Mouse (Mus musculus) heart, embryonic 10.5 days (tissue): Measurements from ENCODE around the gene Cyb5b. TPM values are rescaled to one million over a fixed set of nuclear protein-coding genes. Genes with fewer than 3 reads are reported as not detected.

Source experiments
- DNase-seq: peaks from one replicate; pipeline ENCODE4 v3.0.0-alpha.2; 2017; ENCODE audit warnings: low spot score
- H3K27ac ChIP-seq: fragments of 300-500 bp; sonication (generic); 2 replicates; pipeline ENCODE4 v1.5.1; 2016; ENCODE audit warnings: mild to moderate bottlenecking
- H3K27me3 ChIP-seq: fragments of 300-500 bp; sonication (generic); 2 replicates; pipeline ENCODE4 v1.6.1; 2016; ENCODE audit warnings: mild to moderate bottlenecking; ENCODE audit not compliant: poor library complexity, insufficient read depth, severe bottlenecking
- H3K36me3 ChIP-seq: fragments of 300-500 bp; sonication (generic); 2 replicates; pipeline ENCODE4 v1.6.1; 2016; ENCODE audit warnings: mild to moderate bottlenecking, moderate library complexity
- H3K4me1 ChIP-seq: fragments of 300-500 bp; sonication (generic); 2 replicates; pipeline ENCODE4 v1.6.1; 2016; ENCODE audit warnings: mild to moderate bottlenecking
- H3K4me3 ChIP-seq: fragments of 300-500 bp; sonication (generic); 2 replicates; pipeline ENCODE4 v1.5.1; 2016; ENCODE audit warnings: mild to moderate bottlenecking, moderate library complexity
- H3K9me3 ChIP-seq: fragments of 300-500 bp; sonication (generic); 2 replicates; pipeline ENCODE4 v1.6.1; 2016; ENCODE audit warnings: mild to moderate bottlenecking, moderate library complexity
- WGBS: fragments of 180-500 bp; shearing (Covaris S2); methylation state at CpG from one replicate; pipeline ENCODE4 v1.1.7; 2016; 5-methylcytosine and 5-hydroxymethylcytosine counted together
- polyA plus RNA-seq: library from polyadenylated mRNA; unstranded; fragments of >200 nt; fragmentation: Nextera tagmentation; extraction: Ambion mirVana; gene quantifications from 2 replicates; pipeline ENCODE4 v1.2.1, GENCODE M21; 2016

The Cyb5b gene
- polyA plus RNA-seq, 1 experiment from 2014 or later, result 92.3 TPM

GRCm38 (mm10) chr8:107227011-107227626, 76.7 kb downstream of the Cyb5b start:
- WGBS, result 27% methylated on average over 11 of the region's 11 CpGs
- Histone ChIP-seq H3K36me3 (no peaks in the 10 kb centered on the region), H3K9me3 (no peaks in the 10 kb centered on the region), H3K4me3 (no peak overlapping the region), H3K4me1 (peaks cover 33% of the 10 kb centered on the region), H3K27ac (peak overlapping the region; percentile 42; the same call in 1 of the 2 replicates), H3K27me3 (no peaks in the 10 kb centered on the region)
- no peak for DNase-seq

GRCm38 (mm10) chr8:107233251-107233650, 82.8 kb downstream of the Cyb5b start:
- no peak for DNase-seq
- Histone ChIP-seq H3K9me3 (no peaks in the 10 kb centered on the region), H3K27me3 (no peaks in the 10 kb centered on the region), H3K4me3 (no peak overlapping the region), H3K36me3 (no peaks in the 10 kb centered on the region), H3K4me1 (no peaks in the 10 kb centered on the region), H3K27ac (no peak overlapping the region)
- 79% methylated on average over 3 of the region's 3 CpGs for WGBS

- WGBS, result 74% methylated on average over 2 of the region's 2 CpGs
- no peak overlapping the region for H3K4me3 ChIP-seq
- H3K27ac ChIP-seq, result no peak overlapping the region
- no peaks in the 10 kb centered on the region for H3K27me3 ChIP-seq
- H3K4me1 ChIP-seq, result no peaks in the 10 kb centered on the region
- no peaks in the 10 kb centered on the region for H3K36me3 ChIP-seq
- H3K9me3 ChIP-seq, result no peaks in the 10 kb centered on the region
- DNase-seq, result no peak
These were observed 83.3 kb downstream of the Cyb5b start for GRCm38 (mm10) chr8:107233718-107234117.

Other genes with a start within 250 kb of the Cyb5b start
- 8.7 and 9.8 TPM in 2 replicates for gene Sntb2, start 214.9 kb upstream of the Cyb5b start, polyA plus RNA-seq
- 52.3 and 52.8 TPM in 2 replicates for gene Vps4a, start 119.4 kb upstream of the Cyb5b start, polyA plus RNA-seq
- 52.5 and 53.1 TPM in 2 replicates for gene Pdf, start 102.0 kb upstream of the Cyb5b start, polyA plus RNA-seq
- 34.4 and 40.3 TPM in 2 replicates for gene Cog8, start 94.0 kb upstream of the Cyb5b start, polyA plus RNA-seq
- 77.8 and 100 TPM in 2 replicates for gene Nip7, start 93.8 kb upstream of the Cyb5b start, polyA plus RNA-seq
- gene Tmed6, start 85.0 kb upstream of the Cyb5b start, polyA plus RNA-seq, result 1.7 TPM in 1 of 2 replicates, not detected in the other
- 9.9 and 13.0 TPM in 2 replicates for gene Terf2, start 54.1 kb upstream of the Cyb5b start, polyA plus RNA-seq
- gene Nfat5, start 142.8 kb downstream of the Cyb5b start, polyA plus RNA-seq, result 9.6 and 11.2 TPM in 2 replicates